Mouse (Mus musculus) gonadal fat pad, adult 2 months (tissue): Measurements from ENCODE around the gene Prss33. TPM values are rescaled to one million over a fixed set of nuclear protein-coding genes. Genes with fewer than 3 reads are reported as not detected.

Experiments
- DNase-seq: peaks from one replicate; pipeline ENCODE4 v3.0.0-alpha.2; 2012; ENCODE audit warnings: low read depth
- polyA plus RNA-seq: library from polyadenylated mRNA; depleted of rRNA; stranded (reverse); fragments of >200 nt; gene quantifications from 2 replicates; pipeline ENCODE4 v1.2.3, GENCODE M21; 2012; rRNA removed

Gene Prss33
- polyA plus RNA-seq, 1 experiment = 3.5 TPM

GRCm38 (mm10) chr17:23785561-23786471 lies 50.0 kb downstream of the Prss33 start, which contains the start of gene Flywch2:
TSS of gene Flywch2 (minus strand) at chr17:23786081.
- DNase-seq = no peak

- DNase-seq = no peak
Measured at GRCm38 (mm10) chr17:23783352-23783751, 52.5 kb downstream of the Prss33 start.

Other genes with a start within 250 kb of the Prss33 start
- gene Zfp13, start 236.6 kb downstream of the Prss33 start, polyA plus RNA-seq = 27.0 and 36.2 TPM in 2 replicates
- gene Zscan10, start 235.2 kb downstream of the Prss33 start, polyA plus RNA-seq = 0.05 TPM in 1 of 2 replicates, not detected in the other
- 0.30 and 0.32 TPM in 2 replicates for gene Mmp25, start 190.8 kb downstream of the Prss33 start, polyA plus RNA-seq
- 1.7 TPM in 2 replicates for gene Bicdl2, start 175.6 kb downstream of the Prss33 start, polyA plus RNA-seq
- 326 and 359 TPM in 2 replicates for gene Hcfc1r1, start 162.5 kb downstream of the Prss33 start, polyA plus RNA-seq
- 15.7 and 21.4 TPM in 2 replicates for gene Thoc6, start 162.2 kb downstream of the Prss33 start, polyA plus RNA-seq
- gene Tnfrsf12a, start 158.6 kb downstream of the Prss33 start, polyA plus RNA-seq = 17.6 and 20.9 TPM in 2 replicates
- gene Cldn6, start 156.8 kb downstream of the Prss33 start, polyA plus RNA-seq = 1.9 and 2.0 TPM in 2 replicates
- 0.99 and 1.7 TPM in 2 replicates for gene Cldn9, start 152.0 kb downstream of the Prss33 start, polyA plus RNA-seq
- gene 1520401A03Rik, start 113.3 kb downstream of the Prss33 start, polyA plus RNA-seq = 0.16 and 0.28 TPM in 2 replicates
- 14.9 and 15.7 TPM in 2 replicates for gene Pkmyt1, start 109.7 kb downstream of the Prss33 start, polyA plus RNA-seq
- 27.7 and 28.9 TPM in 2 replicates for gene Paqr4, start 95.2 kb downstream of the Prss33 start, polyA plus RNA-seq
- gene Kremen2, start 90.2 kb downstream of the Prss33 start, polyA plus RNA-seq = 0.43 and 0.57 TPM in 2 replicates
- 52.1 and 54.6 TPM in 2 replicates for gene Flywch1, start 64.5 kb downstream of the Prss33 start, polyA plus RNA-seq
- 14.1 and 15.4 TPM in 2 replicates for gene Flywch2, start 50.0 kb downstream of the Prss33 start, polyA plus RNA-seq
- gene Srrm2, start 45.5 kb downstream of the Prss33 start, polyA plus RNA-seq = 381 and 457 TPM in 2 replicates
- 689 and 774 TPM in 2 replicates for gene Elob, start 6.9 kb downstream of the Prss33 start, polyA plus RNA-seq
- 0.19 TPM in 1 of 2 replicates, not detected in the other for gene Prss32, start 7.8 kb upstream of the Prss33 start, polyA plus RNA-seq
- gene Prss41, start 8.1 kb upstream of the Prss33 start, polyA plus RNA-seq = 0.77 and 1.0 TPM in 2 replicates
- 0.18 and 0.76 TPM in 2 replicates for gene Prss21, start 32.0 kb upstream of the Prss33 start, polyA plus RNA-seq
- not detected in 2 replicates for gene Dcpp1, start 44.8 kb upstream of the Prss33 start, polyA plus RNA-seq
- not detected in 2 replicates for gene Dcpp2, start 44.8 kb upstream of the Prss33 start, polyA plus RNA-seq
- not detected in 2 replicates for gene Dcpp3, start 81.4 kb upstream of the Prss33 start, polyA plus RNA-seq
- not detected in 2 replicates for gene Sbp, start 105.6 kb upstream of the Prss33 start, polyA plus RNA-seq
- gene Sbpl, start 119.2 kb upstream of the Prss33 start, polyA plus RNA-seq = not detected in 2 replicates
- gene Prss30, start 144.5 kb upstream of the Prss33 start, polyA plus RNA-seq = 0.46 and 0.53 TPM in 2 replicates
- 0.15 and 0.18 TPM in 2 replicates for gene Prss22, start 162.0 kb upstream of the Prss33 start, polyA plus RNA-seq
- 1.6 and 2.8 TPM in 2 replicates for gene Prss27, start 202.1 kb upstream of the Prss33 start, polyA plus RNA-seq
- gene Kctd5, start 237.4 kb upstream of the Prss33 start, polyA plus RNA-seq = 23.0 and 27.2 TPM in 2 replicates